Mouse (Mus musculus) layer of hippocampus, adult 2 months (tissue): ENCODE results near the gene Tubb3. TPM values are rescaled to one million over a fixed set of nuclear protein-coding genes. Genes with fewer than 3 reads are reported as not detected.
"Not testable (repeated sequence)": the region's sequence is repeated elsewhere in the genome, so short reads cannot be mapped to it uniquely, and the experiment has no call there.

Experiments used
- DNase-seq, 2 experiments: peaks; one replicate each; pipeline ENCODE4 v3.0.0; 2022; ENCODE audit warnings: low spot score in 2 of 2
- H3K27ac ChIP-seq: fragments of 200-600 bp; 2 replicates; pipeline ENCODE4 v1.8.1; 2022
- H3K4me3 ChIP-seq: fragments of 200-600 bp; 2 replicates; pipeline ENCODE4 v1.8.1; 2022; ENCODE audit warnings: mild to moderate bottlenecking
- CTCF ChIP-seq: fragments of 200-600 bp; conservative IDR thresholded peaks from 2 replicates; pipeline ENCODE4 v1.8.1; 2022; ENCODE audit warnings: antibody characterized with exemption, mild to moderate bottlenecking, moderate library complexity
- total RNA-seq, 2 experiments: library from RNA; stranded (reverse); gene quantifications; 2 replicates each; pipeline ENCODE4 v1.2.3; 2021

The Tubb3 gene
- total RNA-seq, 2 experiments from 2014 or later: 249 to 277 TPM

GRCm38 (mm10) chr8:123402730-123403326 is 8.4 kb upstream of the Tubb3 start:
- TF ChIP-seq CTCF: no peak

DNA sequence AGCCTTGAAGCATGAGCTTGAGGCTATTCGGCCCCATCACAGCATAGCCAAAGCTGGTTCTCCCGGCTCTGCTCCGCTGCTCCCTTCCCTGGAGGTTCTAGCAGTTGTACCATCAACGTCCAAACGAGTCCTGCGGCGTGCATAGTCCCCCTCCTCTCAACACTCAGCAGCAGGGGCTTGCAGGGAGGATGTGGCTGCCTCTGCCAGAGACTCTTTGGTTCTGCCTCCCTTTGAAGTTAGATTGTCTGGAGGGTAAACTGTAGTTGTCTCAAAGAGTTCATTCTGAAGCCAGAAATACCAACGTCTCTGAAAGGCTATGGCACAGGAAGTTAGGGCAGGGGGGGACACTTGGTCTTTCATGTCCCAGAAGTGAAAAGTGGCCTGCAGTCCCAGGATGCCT is 6.7 kb upstream of the Tubb3 start:
- no peak overlapping the region for H3K4me3 ChIP-seq
- no peak for DNase-seq
- H3K27ac ChIP-seq: no peak overlapping the region
- TF ChIP-seq CTCF: no peak

More at GRCm38 (mm10) chr8:123402730-123403326, 8.4 kb upstream of the Tubb3 start:
- Histone ChIP-seq H3K27ac (no peak overlapping the region), H3K4me3 (no peak overlapping the region)
- DNase-seq: no peak

DNA sequence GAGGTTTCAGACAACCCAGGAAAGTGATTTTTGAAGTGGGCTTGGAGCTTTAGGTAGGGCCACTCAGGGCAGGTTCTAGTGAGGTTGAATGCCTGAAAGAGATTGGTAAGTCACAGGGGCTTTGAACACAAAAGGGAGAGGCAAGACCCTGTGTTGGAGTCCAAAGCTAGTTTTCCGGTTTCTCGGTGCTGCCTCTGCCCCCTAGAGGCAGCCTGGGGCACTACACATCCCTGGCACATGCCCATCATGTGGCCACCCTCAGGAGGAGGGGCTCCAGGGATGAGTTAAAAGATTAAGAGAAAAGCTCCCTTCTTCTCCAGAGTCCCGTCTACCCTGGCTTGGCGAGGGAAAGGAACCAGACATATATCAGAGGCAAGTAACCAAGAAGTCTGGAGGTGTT is 4.4 kb upstream of the Tubb3 start, which contains the start of gene Mc1r:
TSS of gene Mc1r (plus strand) at position 322 of the 400 bp plus-strand sequence.
- H3K27ac ChIP-seq: no peak within 1 kb of the TSS

DNA sequence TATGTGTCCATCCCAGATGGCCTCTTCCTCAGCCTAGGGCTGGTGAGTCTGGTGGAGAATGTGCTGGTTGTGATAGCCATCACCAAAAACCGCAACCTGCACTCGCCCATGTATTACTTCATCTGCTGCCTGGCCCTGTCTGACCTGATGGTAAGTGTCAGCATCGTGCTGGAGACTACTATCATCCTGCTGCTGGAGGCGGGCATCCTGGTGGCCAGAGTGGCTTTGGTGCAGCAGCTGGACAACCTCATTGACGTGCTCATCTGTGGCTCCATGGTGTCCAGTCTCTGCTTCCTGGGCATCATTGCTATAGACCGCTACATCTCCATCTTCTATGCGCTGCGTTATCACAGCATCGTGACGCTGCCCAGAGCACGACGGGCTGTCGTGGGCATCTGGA is 3.6 kb upstream of the Tubb3 start:
- DNase-seq: no peak
- no peak for TF ChIP-seq CTCF
- H3K4me3 ChIP-seq: no peak overlapping the region
- H3K27ac ChIP-seq: no peak overlapping the region

More for the DNA sequence above, 4.4 kb upstream of the Tubb3 start, which contains the start of gene Mc1r:
- TF ChIP-seq CTCF: peak; percentile 96
- no peak within 1 kb of the TSS for H3K4me3 ChIP-seq
- peak; percentile 75 to 82 for DNase-seq

GRCm38 (mm10) chr8:123408586-123409544 is 2.4 kb upstream of the Tubb3 start:
- TF ChIP-seq CTCF: no peak
- no peak overlapping the region for H3K27ac ChIP-seq
- no peak overlapping the region for H3K4me3 ChIP-seq
- DNase-seq: no peak

GRCm38 (mm10) chr8:123410049-123410587 is 1.1 kb upstream of the Tubb3 start:
- no peak for TF ChIP-seq CTCF
- no peak for DNase-seq
- no peak overlapping the region for H3K27ac ChIP-seq
- H3K4me3 ChIP-seq: no peak overlapping the region

- peak overlapping the region; percentile 80 for H3K4me3 ChIP-seq
- TF ChIP-seq CTCF: no peak
- H3K27ac ChIP-seq: peak overlapping the region; percentile 92
- no peak for DNase-seq
Measured at GRCm38 (mm10) chr8:123410788-123411187, 436 bp upstream of the Tubb3 start.

- no peak for DNase-seq
- H3K4me3 ChIP-seq: peak overlapping the region; percentile 80
- no peak for TF ChIP-seq CTCF
- H3K27ac ChIP-seq: peak overlapping the region; percentile 92
Measured at GRCm38 (mm10) chr8:123411781-123412327, 630 bp downstream of the Tubb3 start.

DNA sequence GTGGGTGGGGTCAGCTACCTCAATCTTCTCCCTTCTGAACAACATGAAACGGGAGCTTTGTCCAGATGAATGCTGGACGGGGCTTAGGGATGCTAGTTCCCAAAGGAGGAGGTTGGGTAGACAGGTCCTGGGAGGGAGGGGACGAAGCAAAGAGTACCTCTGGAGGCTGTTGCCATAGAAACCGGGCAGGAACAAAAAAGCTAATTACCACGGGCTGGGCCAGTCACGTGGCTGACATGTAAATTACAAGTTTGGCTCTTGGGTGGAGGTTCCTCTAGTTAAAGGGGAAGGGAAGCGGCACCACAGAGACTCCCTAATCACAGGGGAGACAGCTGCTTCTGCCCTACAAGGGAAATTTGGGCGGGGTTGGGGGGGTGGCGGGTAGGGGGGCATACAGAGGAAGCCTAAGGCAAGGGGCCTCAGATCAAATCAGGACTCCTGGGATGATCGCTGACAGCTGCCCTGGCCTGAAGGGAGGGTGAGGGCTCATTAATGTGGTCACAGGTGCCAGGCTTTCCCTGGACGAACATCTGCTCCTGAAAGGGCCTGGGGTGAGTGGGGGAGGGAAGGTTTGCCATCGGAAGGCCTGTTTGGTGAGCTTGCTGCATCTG is 1.4 kb downstream of the Tubb3 start:
- Histone ChIP-seq H3K27ac (peak overlapping the region; percentile 92), H3K4me3 (peak overlapping the region; percentile 80)
- no peak for TF ChIP-seq CTCF
- peak; percentile 77 to 92 for DNase-seq

- Histone ChIP-seq H3K27ac (no peak overlapping the region; the same call in 1 of the 2 replicates), H3K4me3 (peak overlapping the region; percentile 80)
- no peak for DNase-seq
- no peak for TF ChIP-seq CTCF
Measured at GRCm38 (mm10) chr8:123414255-123414654, 3.0 kb downstream of the Tubb3 start.

DNA sequence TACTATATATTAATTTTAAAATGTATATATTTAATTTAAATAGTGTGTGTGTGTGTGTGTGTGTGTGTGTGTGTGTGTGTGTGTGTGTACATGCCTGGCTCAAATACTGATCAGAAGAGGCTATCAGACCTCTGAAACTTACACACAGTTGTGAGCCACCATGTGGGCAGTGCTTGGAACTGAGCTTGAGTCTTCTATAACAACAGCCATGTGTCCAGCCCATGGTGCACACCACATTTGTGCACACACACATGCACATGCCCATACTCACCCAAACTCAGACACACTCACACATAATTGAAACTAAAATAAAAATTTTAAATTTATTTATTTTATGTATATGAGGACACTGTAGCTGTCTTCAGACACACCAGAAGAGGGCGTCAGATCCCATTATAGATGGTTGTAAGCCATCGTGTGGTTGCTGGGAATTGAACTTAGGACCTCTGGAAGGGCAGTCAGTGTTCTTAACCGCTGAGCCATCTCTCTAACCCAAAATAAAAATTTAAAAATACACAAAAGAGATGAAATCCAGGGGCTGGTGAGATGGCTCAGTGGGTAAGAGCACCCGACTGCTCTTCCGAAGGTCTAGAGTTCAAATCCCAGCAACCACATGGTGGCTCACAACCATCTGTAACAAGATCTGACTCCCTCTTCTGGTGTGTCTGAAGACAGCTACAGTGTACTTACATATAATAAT is 3.9 kb downstream of the Tubb3 start:
- not testable (repeated sequence) for H3K4me3 ChIP-seq

More for the DNA sequence above, 3.9 kb downstream of the Tubb3 start:
- not testable (repeated sequence) for H3K27ac ChIP-seq, DNase-seq
- peak; percentile 50 for TF ChIP-seq CTCF
